Mouse (Mus musculus) embryo, embryonic 9.5 days (tissue): ENCODE measurements around the gene Mapkapk3.
"Not testable (repeated sequence)": the region's sequence is repeated elsewhere in the genome, so short reads cannot be mapped to it uniquely, and the experiment has no call there.

Experiments used
- DNase-seq: peaks from one replicate; pipeline ENCODE4 v3.0.0-alpha.2; 2017; ENCODE audit errors: extremely low spot score

The Mapkapk3 gene

DNA sequence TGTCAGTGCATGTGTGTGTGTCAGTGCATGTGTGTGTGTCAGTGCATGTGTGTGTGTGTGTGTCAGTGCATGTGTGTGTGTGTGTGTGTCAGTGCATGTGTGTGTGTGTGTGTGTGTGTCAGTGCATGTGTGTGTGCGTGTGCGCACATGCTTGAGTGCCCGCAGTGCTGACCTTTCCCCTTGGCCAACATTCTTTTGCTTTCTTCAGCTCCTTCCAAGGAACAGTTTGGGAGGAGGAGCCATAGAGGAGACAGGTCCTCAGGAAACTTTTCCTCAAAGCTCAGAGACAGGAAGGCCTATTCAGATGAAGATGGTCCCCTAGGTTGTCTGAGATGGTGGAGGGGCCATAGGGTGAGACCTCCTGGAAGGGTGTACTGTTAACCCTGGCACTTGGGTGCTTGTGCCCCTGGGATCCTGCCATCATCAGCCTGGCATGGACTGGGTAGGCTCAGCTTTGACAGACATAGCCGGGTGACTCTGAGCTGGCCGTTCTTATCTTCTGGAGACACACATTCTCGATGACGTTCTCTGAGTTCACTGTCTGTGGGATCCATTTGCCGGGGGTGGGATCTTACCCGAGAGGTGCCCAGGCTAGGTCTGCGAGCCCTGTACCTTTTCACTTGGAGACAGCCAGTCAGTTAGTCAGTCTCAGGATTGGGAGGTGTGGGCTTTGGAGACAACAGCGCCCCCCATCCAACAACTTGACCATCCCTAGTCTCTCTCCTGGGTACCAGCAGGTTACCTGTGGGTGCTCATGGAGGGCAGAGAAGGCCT is 17.6 kb upstream of the Mapkapk3 start:
- DNase-seq, result no peak

DNA sequence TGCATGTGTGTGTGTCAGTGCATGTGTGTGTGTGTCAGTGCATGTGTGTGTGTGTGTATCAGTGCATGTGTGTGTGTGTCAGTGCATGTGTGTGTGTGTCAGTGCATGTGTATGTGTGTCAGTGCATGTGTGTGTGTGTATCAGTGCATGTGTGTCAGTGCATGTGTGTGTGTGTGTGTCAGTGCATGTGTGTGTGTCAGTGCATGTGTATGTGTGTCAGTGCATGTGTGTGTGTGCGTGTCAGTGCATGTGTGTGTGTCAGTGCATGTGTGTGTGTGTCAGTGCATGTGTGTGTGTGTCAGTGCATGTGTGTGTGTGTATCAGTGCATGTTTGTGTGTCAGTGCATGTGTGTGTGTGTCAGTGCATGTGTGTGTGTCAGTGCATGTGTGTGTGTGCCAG is 17.0 kb upstream of the Mapkapk3 start:
- not testable (repeated sequence) for DNase-seq

DNA sequence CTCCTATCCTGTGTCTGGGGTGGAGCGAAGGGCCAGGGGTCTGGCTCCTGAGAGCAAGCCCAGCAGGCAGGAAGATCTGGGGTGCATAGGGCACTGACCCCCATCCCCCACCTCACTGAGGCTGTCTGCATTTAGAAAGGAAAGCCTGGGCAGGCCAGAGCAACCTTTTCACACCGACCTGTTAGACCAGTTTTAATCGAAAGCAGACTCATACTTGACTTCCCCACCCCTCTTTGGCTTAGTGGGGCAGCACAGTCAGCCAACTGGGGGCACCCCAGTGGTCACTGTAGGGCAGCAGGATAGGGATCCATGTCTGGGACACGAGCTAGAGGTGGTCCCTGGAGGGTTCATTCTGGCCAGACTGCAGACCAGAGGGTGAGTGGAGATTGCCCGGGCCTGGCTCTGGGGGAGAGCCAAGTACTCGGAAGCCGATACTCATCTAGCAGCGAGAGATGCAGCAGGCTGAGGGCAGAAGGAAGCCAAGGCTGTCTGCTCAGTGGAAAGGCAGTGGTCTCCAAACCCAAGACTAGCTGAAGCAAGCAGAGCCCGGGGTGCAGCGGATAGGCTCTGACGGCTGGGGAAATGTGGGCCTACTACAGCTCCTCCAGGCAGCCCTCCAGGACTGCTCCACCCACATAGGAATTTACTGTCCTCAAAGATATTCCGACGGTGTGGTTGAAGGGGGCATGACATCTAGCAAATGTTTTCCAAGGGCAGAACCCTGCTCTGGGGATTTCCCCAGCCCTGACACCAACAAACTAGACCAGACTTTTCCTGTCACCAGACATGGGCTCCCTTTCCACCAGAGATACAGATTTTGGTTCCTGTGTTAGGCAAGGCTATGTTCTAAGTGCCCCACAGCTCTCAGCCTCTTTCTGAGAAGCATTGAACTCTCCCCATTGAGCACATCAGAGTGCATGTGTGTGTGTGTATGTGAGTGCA is 16.2 kb upstream of the Mapkapk3 start:
- DNase-seq, result no peak

DNA sequence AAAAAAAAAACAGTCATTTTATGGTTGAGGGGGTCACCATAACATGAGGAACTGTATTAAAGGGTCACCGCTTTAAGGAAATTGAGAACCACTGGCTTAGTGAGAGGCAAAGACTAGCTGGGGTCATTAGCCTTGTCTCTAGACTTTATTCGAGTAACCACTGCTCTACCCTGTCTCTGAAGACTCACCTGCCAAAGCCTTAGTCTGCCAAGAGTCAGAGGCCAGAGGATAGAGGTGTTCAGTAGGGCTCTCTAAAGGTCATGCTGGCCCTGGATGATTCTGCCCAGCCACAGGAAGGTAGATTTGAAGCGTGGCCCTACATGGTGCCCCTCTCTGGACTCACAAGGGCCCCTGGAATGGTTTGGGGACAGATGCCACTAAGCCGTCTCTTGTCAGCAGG is 15.3 kb upstream of the Mapkapk3 start:
- DNase-seq, result no peak

- no peak for DNase-seq
Observed at GRCm38 (mm10) chr9:107304383-107304782, 14.7 kb upstream of the Mapkapk3 start.

DNA sequence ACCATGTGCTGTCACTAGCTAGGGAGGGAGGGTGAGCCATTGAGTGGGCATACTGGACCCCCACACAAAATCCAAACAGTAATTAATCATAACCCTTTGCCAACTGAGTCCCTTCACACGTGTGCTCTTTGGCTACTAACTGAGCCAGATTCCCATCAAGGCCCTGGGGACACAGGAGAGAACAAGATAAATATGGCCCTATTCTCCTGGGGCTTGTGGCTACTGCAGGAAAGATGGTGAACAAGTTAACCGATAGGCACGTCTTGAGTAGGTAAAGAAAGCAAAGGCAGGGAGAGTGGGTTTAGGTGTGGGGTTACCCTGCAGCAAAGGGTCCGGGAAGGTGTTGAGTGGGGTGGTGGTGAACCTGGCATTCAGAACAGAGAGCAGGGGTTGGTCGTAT is 14.2 kb upstream of the Mapkapk3 start:
- no peak for DNase-seq

DNA sequence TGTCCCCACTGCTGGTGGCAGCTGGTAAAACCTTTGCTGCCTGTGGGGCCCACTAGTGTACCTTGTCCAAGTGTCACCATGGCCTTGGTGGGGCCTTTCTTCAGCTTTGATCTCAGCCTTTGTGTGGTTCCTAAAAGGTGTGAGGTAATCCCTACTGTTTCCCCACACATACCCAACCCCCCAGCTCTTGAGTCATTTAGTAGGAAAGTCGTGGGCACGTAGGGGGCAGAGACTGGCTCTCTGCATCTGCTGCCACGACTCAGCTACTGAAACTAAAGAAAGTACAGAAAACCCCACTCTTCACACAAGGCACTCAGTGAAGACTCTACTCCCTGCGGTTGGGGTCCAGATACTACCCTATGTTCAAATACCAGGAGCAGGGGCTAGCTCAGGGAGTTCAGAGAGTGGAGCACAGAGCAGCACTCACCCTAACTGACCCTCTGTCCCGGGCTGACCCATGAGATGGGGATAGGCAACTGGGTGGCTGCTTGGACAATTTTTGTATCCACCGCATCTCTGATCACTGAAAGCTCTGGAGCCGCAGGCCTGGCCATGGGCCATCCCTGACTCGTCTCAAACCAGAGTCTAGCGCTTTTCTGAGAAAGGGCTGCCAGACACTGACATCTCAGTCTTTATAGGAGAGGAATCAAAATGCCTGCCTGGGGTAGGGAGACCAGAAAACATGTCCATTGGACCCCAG is 13.6 kb upstream of the Mapkapk3 start:
- no peak for DNase-seq

GRCm38 (mm10) chr9:107302592-107302991 is 12.9 kb upstream of the Mapkapk3 start:
- DNase-seq, result no peak

GRCm38 (mm10) chr9:107301554-107302331 is 12.1 kb upstream of the Mapkapk3 start:
- no peak for DNase-seq

- DNase-seq, result no peak
Observed at GRCm38 (mm10) chr9:107300224-107300973, 10.7 kb upstream of the Mapkapk3 start.

GRCm38 (mm10) chr9:107299783-107300182 is 10.1 kb upstream of the Mapkapk3 start:
- DNase-seq, result no peak

GRCm38 (mm10) chr9:107298876-107299275 is 9.2 kb upstream of the Mapkapk3 start:
- no peak for DNase-seq

GRCm38 (mm10) chr9:107298059-107298780 is 8.5 kb upstream of the Mapkapk3 start:
- no peak for DNase-seq

- DNase-seq, result no peak
Observed at GRCm38 (mm10) chr9:107297658-107298057, 8.0 kb upstream of the Mapkapk3 start.

- no peak for DNase-seq
Observed at GRCm38 (mm10) chr9:107297059-107297458, 7.4 kb upstream of the Mapkapk3 start.

- DNase-seq, result peak; percentile 93
Observed at GRCm38 (mm10) chr9:107296501-107296965, 6.9 kb upstream of the Mapkapk3 start.

GRCm38 (mm10) chr9:107296041-107296440 is 6.4 kb upstream of the Mapkapk3 start:
- DNase-seq, result no peak

DNA sequence AAGGTAGTCTGAATTCAATTTTAAA is 6.2 kb upstream of the Mapkapk3 start, which contains the start of gene Cish:
TSS of gene Cish (plus strand) at position 11 of the 25 bp plus-strand sequence.
- no peak for DNase-seq

DNA sequence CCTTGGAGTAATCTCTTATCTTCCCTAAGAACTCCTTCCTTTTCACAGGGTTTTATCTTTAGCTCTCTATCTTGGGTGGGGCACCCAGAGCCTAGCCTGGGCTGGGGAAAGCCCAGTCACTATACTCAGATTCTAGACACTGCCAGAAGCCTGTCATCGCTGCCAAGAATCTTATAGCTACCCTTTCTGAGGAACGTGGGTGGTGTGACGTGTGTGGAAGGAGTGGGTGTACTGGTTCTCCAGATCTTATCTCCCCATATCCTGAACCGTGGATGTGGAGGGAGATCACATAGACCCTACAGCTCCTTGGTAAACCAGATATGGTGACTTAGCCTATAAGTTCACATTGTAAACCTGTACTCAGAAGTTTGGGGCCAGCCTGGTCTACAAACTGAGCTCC is 5.9 kb upstream of the Mapkapk3 start:
- DNase-seq, result no peak

- peak; percentile 70 for DNase-seq
Observed at GRCm38 (mm10) chr9:107294249-107294648, 4.6 kb upstream of the Mapkapk3 start.

GRCm38 (mm10) chr9:107290897-107291296 is 1.2 kb upstream of the Mapkapk3 start:
- DNase-seq, result peak; percentile 81
